Mouse (Mus musculus): ENCODE results near the gene Map4k3.

GRCm38 (mm10) chr17:80620786-80621423, 107.4 kb downstream of the Map4k3 start:
- TF ChIP-seq POLR2A (IDR thresholded peaks at IDR 0.05; ENCODE audit: insufficient read depth, low read length), result no peak
- TF ChIP-seq CTCF (IDR thresholded peaks at IDR 0.05; ENCODE audit: low read depth, low read length), result peak; percentile 88
- TF ChIP-seq EP300 (IDR thresholded peaks at IDR 0.05; ENCODE audit: insufficient read depth, low read depth, low read length), result no peak

Measured in ES-Bruce4 (cell line).